Mouse (Mus musculus) testis, adult 2 months (tissue): ENCODE data around the gene St6galnac3. TPM values are rescaled to one million over a fixed set of nuclear protein-coding genes. Genes with fewer than 3 reads are reported as not detected.

ENCODE experiments used
- H3K27ac ChIP-seq: fragments of 200-500 bp; 2 replicates; pipeline ENCODE4 v1.5.1; 2012; ENCODE audit warnings: low read depth, low read length; ENCODE audit not compliant: control insufficient read depth, insufficient read depth
- H3K27me3 ChIP-seq: fragments of 200-500 bp; 2 replicates; pipeline ENCODE4 v1.6.1; 2012; ENCODE audit warnings: mild to moderate bottlenecking, low read length, moderate library complexity; ENCODE audit not compliant: control insufficient read depth, insufficient read depth
- H3K36me3 ChIP-seq: fragments of 200-500 bp; 2 replicates; pipeline ENCODE4 v1.6.1; 2012; ENCODE audit warnings: mild to moderate bottlenecking, low read length; ENCODE audit not compliant: control insufficient read depth, insufficient read depth
- H3K4me1 ChIP-seq: fragments of 200-500 bp; 2 replicates; pipeline ENCODE4 v1.6.1; 2012; ENCODE audit warnings: low read length; ENCODE audit not compliant: control insufficient read depth, insufficient read depth
- H3K4me3 ChIP-seq: fragments of 200-500 bp; 2 replicates; pipeline ENCODE4 v1.5.1; 2012; ENCODE audit warnings: low read depth, mild to moderate bottlenecking, low read length, moderate library complexity, mixed read lengths; ENCODE audit not compliant: control insufficient read depth
- CTCF ChIP-seq: fragments of 200-500 bp; IDR thresholded peaks from 2 replicates; pipeline ENCODE4 v1.5.1; 2012; ENCODE audit warnings: low read depth, mild to moderate bottlenecking, inconsistent platforms, low read length, moderate library complexity; ENCODE audit not compliant: control insufficient read depth, insufficient read depth, insufficient replicate concordance
- POLR2A ChIP-seq: fragments of 200-500 bp; IDR thresholded peaks from 2 replicates; pipeline ENCODE4 v1.6.1; 2012; ENCODE audit warnings: low read depth, mild to moderate bottlenecking, inconsistent platforms, low read length, moderate library complexity; ENCODE audit not compliant: control insufficient read depth
- polyA plus RNA-seq: library from polyadenylated mRNA; depleted of rRNA; stranded (reverse); fragments of >200 nt; gene quantifications from 2 replicates; pipeline ENCODE4 v1.2.3, GENCODE M21; 2012

Gene St6galnac3
- polyA plus RNA-seq, 1 experiment = 2.2 TPM

- TF ChIP-seq CTCF (no peak), POLR2A (no peak)
- Histone ChIP-seq H3K27me3 (no peaks in the 10 kb centered on the region), H3K27ac (no peak overlapping the region)
Measured at GRCm38 (mm10) chr3:153489718-153490117, 235.3 kb downstream of the St6galnac3 start.

GRCm38 (mm10) chr3:153488931-153489330 is 236.0 kb downstream of the St6galnac3 start:
- Histone ChIP-seq H3K4me1 (no peaks in the 10 kb centered on the region), H3K36me3 (no peaks in the 10 kb centered on the region), H3K27ac (no peak overlapping the region), H3K4me3 (no peak overlapping the region), H3K27me3 (no peaks in the 10 kb centered on the region)
- TF ChIP-seq CTCF = no peak
- no peak for TF ChIP-seq POLR2A

More at GRCm38 (mm10) chr3:153489718-153490117, 235.3 kb downstream of the St6galnac3 start:
- Histone ChIP-seq H3K4me1 (no peaks in the 10 kb centered on the region), H3K4me3 (no peak overlapping the region), H3K36me3 (no peaks in the 10 kb centered on the region)

- Histone ChIP-seq H3K36me3 (no peaks in the 10 kb centered on the region), H3K4me3 (no peak overlapping the region), H3K4me1 (no peaks in the 10 kb centered on the region), H3K27me3 (no peaks in the 10 kb centered on the region), H3K27ac (no peak overlapping the region)
- TF ChIP-seq CTCF = no peak
- TF ChIP-seq POLR2A = no peak
Measured at GRCm38 (mm10) chr3:153485176-153485575, 239.8 kb downstream of the St6galnac3 start.

GRCm38 (mm10) chr3:153484701-153485100 is 240.3 kb downstream of the St6galnac3 start:
- Histone ChIP-seq H3K27ac (no peak overlapping the region), H3K36me3 (no peaks in the 10 kb centered on the region), H3K4me3 (no peak overlapping the region), H3K27me3 (no peaks in the 10 kb centered on the region), H3K4me1 (no peaks in the 10 kb centered on the region)
- TF ChIP-seq CTCF (no peak), POLR2A (no peak)

GRCm38 (mm10) chr3:153483691-153484090 is 241.3 kb downstream of the St6galnac3 start:
- Histone ChIP-seq H3K27me3 (no peaks in the 10 kb centered on the region), H3K4me1 (no peaks in the 10 kb centered on the region), H3K36me3 (no peaks in the 10 kb centered on the region), H3K4me3 (no peak overlapping the region), H3K27ac (no peak overlapping the region)
- TF ChIP-seq CTCF (no peak), POLR2A (no peak)

- H3K27ac ChIP-seq = no peak overlapping the region
Measured at GRCm38 (mm10) chr3:153482098-153482497, 242.9 kb downstream of the St6galnac3 start.

GRCm38 (mm10) chr3:153481012-153481411 is 244.0 kb downstream of the St6galnac3 start:
- Histone ChIP-seq H3K27me3 (no peaks in the 10 kb centered on the region), H3K36me3 (no peaks in the 10 kb centered on the region), H3K4me3 (no peak overlapping the region), H3K27ac (no peak overlapping the region), H3K4me1 (peaks cover under 1% of the 10 kb centered on the region; the same call in 1 of the 2 replicates)
- TF ChIP-seq CTCF (no peak), POLR2A (no peak)

More at GRCm38 (mm10) chr3:153482098-153482497, 242.9 kb downstream of the St6galnac3 start:
- Histone ChIP-seq H3K27me3 (no peaks in the 10 kb centered on the region), H3K4me1 (no peaks in the 10 kb centered on the region), H3K4me3 (no peak overlapping the region), H3K36me3 (no peaks in the 10 kb centered on the region)
- no peak for TF ChIP-seq POLR2A
- no peak for TF ChIP-seq CTCF

GRCm38 (mm10) chr3:153480636-153481006 is 244.4 kb downstream of the St6galnac3 start:
- Histone ChIP-seq H3K27ac (no peak overlapping the region), H3K4me3 (no peak overlapping the region), H3K27me3 (no peaks in the 10 kb centered on the region), H3K4me1 (peaks cover 2% of the 10 kb centered on the region; the same call in 1 of the 2 replicates), H3K36me3 (no peaks in the 10 kb centered on the region)
- TF ChIP-seq CTCF = no peak
- TF ChIP-seq POLR2A = no peak
